Mouse (Mus musculus) left cerebral cortex, postnatal 14 days (tissue): ENCODE measurements around the gene 2310009B15Rik. TPM values are rescaled to one million over a fixed set of nuclear protein-coding genes. Genes with fewer than 3 reads are reported as not detected.
"Not testable (repeated sequence)": the region's sequence is repeated elsewhere in the genome, so short reads cannot be mapped to it uniquely, and the experiment has no call there.

ENCODE experiments used
- DNase-seq, 2 experiments: peaks; one replicate each; pipeline ENCODE4 v3.0.0; 2021 to 2022; ENCODE audit warnings: low spot score in 2 of 2, mixed read lengths in 1 of 2
- intact Hi-C: fragments of 180-260 bp; cut with DNase I; formaldehyde crosslinking; loops from one replicate; pipeline ENCODE4 v1.15.1; 2025
- long read RNA-seq, 2 experiments: library from polyadenylated mRNA; stranded (forward); transcript quantifications; one replicate each; pipeline ENCODE4 v2.0.0; 2021
- total RNA-seq, 2 experiments: library from RNA; stranded (reverse); gene quantifications; 2 replicates each; pipeline ENCODE4 v1.2.3; 2021

Gene 2310009B15Rik
- 10 to 100 TPM; 13.7 to 14.2 TPM for total RNA-seq
- long read RNA-seq, experiment 1, transcript 2310009B15Rik-202 (3 exons, 1,017 nt), result major isoform, 5 of 13 reads
- long read RNA-seq, experiment 1, partial matches to known transcripts, result 0 of 13 reads
- long read RNA-seq, experiment 1, other reads (novel, unspliced or antisense), result 3 of 13 reads
- long read RNA-seq, experiment 2, transcript 2310009B15Rik-201 (3 exons, 565 nt), result major isoform, 5 of 9 reads
- long read RNA-seq, experiment 2, partial matches to known transcripts, result 0 of 9 reads
- long read RNA-seq, experiment 2, other reads (novel, unspliced or antisense), result 3 of 9 reads

DNA sequence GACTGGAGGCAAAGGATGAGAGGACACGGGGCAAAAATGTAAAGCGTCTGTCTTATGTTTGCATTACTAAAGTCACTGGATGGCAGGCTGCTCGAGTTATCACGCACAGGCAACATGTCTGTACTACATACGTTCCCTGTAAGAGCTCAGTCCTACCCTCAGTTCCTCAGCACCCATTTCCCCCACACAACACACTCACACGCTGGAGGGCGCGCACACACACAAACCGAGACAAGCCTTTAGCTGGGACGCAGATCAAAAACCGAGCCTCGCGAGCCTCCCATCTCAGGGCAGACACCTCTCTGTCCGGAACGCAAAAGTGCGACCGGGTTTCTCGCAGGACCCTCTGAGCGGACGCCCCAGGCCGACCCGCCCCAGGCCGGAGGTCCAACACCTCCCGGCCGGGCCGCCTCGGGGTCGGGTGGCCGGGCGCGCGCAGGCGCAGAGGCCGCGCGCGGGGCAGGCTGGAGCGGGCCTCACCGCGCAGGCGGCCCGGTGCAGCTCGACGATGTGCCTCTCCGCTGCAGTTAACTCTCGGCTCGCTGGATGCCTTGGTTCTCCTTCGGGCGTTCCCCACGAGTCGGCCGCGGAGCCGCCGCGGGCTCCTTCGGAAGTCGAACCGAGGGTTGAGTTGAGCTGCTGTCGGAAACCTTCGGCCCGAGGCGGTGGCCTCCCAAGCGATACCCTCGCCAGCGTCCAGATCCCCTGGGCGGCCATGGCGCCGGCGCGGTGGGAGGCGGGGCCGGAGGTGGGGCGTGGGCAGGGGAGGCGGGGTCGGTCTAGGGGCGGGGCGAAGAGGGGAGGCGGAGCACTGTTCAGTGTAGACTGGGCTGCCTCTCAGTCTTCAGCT lies at the start of gene 2310009B15Rik:
TSS of gene 2310009B15Rik (minus strand) at position 752 of the 850 bp plus-strand sequence.
- peak; percentile 67 to 75 for DNase-seq
- intact Hi-C loops, result not testable (repeated sequence)

DNA sequence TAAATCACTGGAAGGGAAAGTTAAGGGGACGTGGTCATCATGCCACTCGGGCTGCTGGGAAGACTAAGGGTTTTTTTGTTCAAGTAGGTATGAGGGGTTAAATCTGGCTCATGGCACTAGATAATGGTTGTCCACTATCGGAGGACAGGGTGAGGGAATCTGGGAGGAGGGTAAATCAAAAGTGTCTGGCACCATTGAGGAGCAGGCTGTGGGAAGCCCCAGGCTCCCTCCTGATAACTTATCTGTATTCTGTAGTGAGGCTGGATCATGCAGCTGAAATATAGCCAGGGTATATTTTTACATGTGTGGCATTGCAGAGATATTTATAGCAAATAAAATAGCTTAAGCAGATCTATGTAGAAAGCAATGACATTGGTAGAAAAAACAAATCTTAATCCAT lies 49.6 kb upstream of the 2310009B15Rik start:
- intact Hi-C loops, result no loop called here

DNA sequence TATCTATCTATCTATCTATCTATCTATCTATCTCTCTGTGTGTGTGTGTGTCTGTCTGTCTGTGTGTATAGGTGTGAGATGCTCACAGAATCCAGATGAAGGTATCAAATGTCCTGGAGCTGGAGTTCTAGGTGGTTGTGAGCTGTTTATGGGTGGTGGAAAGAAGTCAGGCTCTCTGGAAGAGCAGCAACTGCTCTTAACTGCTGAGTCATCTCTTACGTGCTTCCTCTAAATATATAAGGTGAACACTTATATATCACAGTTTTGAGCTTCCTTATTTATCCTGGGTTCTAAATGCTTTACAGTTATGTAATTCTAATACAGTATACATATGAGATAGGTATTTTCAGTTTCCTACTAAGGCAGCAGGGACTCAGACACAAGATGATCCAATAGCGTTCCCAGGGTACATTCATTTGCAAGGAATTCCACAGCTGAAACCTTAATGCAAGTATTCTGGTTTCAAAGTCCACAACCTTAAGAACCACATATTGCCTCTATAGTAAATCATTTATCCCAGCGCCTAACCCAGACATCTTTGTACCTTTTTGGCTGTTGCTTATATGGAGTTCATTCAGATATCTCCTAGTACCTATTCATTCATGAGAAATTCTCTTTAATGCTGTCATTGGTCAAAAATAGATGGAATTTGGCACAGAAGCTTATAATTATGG lies 48.6 kb upstream of the 2310009B15Rik start:
- no peak for DNase-seq
- intact Hi-C loops, result no loop called here

More for the DNA sequence above, 49.6 kb upstream of the 2310009B15Rik start:
- no peak for DNase-seq

DNA sequence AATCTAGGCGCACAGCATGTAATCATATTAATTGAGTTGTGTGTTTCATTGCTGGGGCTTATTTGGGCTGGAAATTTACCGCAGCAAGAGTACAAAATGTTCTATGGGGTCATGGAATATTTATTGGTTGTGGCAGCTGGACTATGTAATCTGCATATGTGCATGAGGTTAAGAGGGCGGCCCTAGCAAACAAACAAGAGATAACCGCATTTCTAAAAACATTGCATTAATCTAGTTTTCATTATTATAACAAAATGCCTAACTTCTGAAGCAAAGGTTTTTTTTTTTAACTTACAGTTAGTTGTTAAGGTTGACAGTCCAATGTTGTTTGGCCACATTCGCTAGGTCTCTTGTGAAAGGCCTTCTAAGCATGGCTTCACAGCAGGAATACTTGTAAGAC lies 47.2 kb upstream of the 2310009B15Rik start:
- intact Hi-C loops, result no loop called here
- DNase-seq, result no peak

DNA sequence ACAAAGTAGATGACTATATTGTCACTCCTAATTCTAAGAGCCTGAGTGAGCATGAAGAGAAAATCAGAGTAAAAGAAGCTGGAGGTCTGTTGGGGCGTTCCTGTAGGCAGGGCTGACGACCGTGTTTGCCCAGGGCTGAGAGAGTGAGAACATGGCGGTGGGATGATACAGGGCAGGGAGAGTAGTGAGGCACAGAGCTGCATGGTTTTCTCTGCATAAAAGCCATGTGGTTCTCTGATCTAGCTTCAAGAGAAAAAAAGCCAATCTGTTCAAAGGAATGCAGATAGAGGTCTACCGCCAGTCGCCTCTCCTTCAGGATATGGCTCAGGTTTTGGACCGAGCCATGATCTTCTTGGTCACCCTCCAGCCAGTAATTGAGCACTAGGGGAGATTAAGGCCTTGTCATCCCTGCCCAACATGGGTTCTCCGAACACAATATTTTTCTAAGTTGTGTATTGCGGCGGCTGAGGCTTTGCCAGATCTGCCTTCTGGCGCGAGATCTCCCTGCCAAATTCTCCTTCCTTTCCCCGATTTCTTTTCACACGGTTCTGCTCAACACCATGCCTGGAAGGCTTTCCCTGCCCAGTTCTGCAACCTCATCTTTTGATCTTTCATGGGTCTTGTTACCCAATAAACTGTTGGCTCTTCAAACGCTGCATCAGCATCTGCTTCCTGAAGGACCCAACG lies 44.9 kb upstream of the 2310009B15Rik start:
- DNase-seq, result peak; percentile 6 to 18
- intact Hi-C loops, result no loop called here

- intact Hi-C loops, result no loop called here
- no peak for DNase-seq
Measured at GRCm38 (mm10) chr1:138896088-138896487, 39.4 kb upstream of the 2310009B15Rik start.

GRCm38 (mm10) chr1:138877470-138878254 lies 21.0 kb upstream of the 2310009B15Rik start:
- intact Hi-C loops, result no loop called here
- DNase-seq, result no peak

DNA sequence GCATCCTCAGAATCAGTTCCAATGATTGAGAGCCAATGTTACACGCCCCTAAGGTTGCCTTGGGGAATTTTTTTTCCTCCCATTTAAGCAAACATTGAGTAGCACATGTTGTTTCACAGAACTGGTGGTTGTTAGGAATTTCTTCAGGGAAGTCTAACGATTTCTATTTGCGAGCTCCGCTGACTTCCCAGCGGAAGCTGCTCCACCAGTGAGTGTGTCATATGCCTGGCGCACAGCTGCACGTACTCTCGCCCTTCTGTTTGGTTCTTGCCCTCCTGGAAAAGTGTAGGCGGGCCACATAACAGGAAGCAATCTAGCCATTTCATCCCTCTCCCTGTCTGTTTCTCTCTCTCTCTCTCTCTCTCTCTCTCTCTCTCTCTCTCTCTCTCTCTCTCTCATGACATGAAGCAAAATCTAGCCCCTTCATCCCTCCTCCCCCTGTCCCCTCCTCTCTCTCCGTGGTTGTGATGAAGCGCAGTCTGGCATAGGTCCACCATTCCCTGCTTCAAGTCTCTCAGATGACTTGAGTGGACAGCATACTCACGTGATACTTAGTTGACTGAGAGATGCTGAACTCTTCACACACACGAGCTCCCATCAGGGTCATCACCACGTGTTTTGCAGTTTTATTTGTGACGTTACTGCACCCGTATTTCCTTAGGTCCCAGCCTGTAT lies 19.9 kb upstream of the 2310009B15Rik start:
- intact Hi-C loops, result no loop called here
- peak in 1 of 2 experiments; percentile 8 for DNase-seq

DNA sequence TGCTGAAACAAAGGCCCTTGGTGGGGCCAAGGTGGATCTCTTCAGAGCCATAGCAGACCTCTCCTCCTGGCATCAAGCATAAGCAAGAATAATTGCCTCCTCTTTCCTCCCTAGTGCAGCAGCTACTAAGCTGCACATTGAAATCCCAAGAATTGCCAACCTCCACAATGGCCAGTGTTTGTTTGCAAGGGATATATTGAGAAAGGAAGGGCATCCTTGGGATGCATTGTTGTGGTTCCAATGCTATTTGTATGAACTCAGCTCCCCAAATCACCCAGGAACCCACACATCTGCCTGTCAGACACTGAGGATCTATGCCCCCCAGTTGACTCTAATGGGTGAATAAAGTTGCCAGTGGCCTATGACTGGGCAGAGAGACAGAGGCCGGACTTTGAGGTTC lies 5.8 kb downstream of the 2310009B15Rik start:
- DNase-seq, result no peak
- intact Hi-C loops, result loop anchor here (5.0 kb wide), 1 partner anchor 306 kb away; no protein-coding TSS in a partner anchor

- intact Hi-C loops, result loop anchor here (5.0 kb wide), 1 partner anchor 307 kb away; no protein-coding TSS in a partner anchor
- no peak for DNase-seq
Measured at GRCm38 (mm10) chr1:138850161-138850539, 6.5 kb downstream of the 2310009B15Rik start.

- intact Hi-C loops, result loop anchor here (5.0 to 10.0 kb wide), 2 partner anchors 308 to 345 kb away; no protein-coding TSS in a partner anchor
- no peak for DNase-seq
Measured at GRCm38 (mm10) chr1:138849531-138850160, 7.0 kb downstream of the 2310009B15Rik start.

DNA sequence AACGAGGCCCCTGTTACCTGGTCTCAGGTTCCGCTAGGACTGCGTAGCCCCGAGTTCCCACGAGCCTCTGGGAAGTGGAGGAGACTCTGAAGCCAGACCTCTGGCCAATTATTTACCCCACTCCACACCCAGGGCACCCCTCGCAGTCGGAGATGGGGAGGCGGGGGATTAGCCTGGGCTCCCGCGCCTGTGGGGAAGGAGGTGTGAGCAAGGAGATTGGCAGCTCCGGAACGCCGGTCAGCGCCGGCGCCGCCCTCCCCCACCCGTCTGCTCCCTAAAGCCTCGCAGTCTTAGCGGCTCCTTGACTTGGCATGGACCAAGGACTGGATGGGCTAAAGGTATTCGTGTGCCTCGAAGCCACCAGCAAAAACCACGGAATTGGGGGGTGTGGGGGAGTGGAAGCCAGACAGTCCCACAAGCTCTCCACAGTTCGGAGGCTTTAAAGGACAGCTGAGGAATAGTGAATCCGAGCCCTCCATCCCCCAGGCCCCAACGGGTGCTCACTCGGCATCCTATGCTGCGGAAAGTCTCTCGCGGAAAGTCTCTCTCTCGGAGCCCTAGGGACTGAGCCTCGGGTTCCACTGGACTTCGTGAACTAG lies 8.0 kb downstream of the 2310009B15Rik start, which contains the start of gene Lhx9:
TSS of gene Lhx9 (minus strand) at position 67 of the 599 bp plus-strand sequence.
- DNase-seq, result no peak
- intact Hi-C loops, result loop anchor here (10.0 kb wide), 1 partner anchor 344 kb away; no protein-coding TSS in a partner anchor

DNA sequence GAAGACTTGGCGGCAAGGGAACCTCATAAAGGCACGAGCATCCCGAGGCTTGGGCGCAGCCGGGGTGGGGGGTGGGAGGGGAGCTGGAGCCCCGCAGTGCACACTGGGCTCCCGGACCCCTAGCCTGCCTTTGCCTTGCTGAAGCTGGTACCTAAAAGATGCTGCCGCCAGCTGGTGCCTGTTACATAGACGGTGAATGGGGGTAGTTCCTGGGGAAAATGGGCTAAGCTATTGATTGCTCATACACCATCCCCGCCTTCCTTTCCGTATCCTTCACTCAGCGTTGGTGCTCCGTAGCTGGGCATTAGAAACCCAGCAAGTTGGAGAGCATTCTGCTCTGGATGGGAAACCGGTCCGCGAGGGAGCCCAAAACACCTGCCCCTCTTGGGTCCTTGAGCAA lies 8.6 kb downstream of the 2310009B15Rik start:
- intact Hi-C loops, result loop anchor here (10.0 kb wide), 1 partner anchor 343 kb away; no protein-coding TSS in a partner anchor
- no peak for DNase-seq

DNA sequence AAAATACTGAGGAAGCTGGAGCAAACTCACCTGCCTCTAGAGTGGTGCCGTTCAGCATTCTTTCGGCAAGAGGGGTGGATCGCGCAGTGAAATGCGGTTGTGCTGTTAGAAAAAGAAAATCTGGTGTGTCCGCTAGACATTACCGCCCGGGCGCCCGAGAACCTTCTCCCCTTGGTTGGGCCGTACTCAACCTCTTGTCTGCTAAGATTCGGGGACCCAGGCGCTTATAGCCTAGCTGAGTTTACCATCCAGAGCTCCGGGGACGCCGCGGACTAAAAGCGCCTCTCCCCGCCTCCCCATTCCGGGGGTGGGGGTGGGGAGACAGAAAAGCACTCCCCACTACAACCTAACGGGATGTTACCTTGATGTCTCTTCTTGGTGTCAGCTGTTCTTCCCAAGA lies 9.5 kb downstream of the 2310009B15Rik start:
- intact Hi-C loops, result loop anchor here (10.0 kb wide), 1 partner anchor 342 kb away; no protein-coding TSS in a partner anchor
- DNase-seq, result no peak

GRCm38 (mm10) chr1:138846581-138846980 lies 10.1 kb downstream of the 2310009B15Rik start:
- intact Hi-C loops, result loop anchor here (10.0 kb wide), 1 partner anchor 342 kb away; no protein-coding TSS in a partner anchor
- DNase-seq, result no peak

DNA sequence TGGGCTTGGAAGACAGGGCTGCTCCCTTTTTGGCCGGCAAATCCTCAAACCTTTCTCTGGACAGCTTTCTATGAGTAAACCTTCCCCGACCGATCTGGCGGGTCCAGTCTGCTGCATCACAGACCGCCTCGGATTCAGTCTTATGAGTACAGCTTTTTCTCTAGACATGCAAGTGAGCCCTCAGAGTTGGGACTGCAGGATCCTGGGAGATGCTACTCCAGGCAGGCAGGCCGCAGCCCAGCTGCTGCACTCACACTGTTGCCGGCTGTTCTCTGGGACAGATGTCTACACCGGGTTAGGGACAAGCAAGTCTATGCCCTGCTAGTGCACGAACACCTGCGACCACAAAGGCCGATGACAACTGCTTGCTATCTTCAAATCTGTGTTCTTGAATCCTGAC lies 10.5 kb downstream of the 2310009B15Rik start:
- intact Hi-C loops, result loop anchor here (10.0 kb wide), 1 partner anchor 341 kb away; no protein-coding TSS in a partner anchor
- no peak for DNase-seq

DNA sequence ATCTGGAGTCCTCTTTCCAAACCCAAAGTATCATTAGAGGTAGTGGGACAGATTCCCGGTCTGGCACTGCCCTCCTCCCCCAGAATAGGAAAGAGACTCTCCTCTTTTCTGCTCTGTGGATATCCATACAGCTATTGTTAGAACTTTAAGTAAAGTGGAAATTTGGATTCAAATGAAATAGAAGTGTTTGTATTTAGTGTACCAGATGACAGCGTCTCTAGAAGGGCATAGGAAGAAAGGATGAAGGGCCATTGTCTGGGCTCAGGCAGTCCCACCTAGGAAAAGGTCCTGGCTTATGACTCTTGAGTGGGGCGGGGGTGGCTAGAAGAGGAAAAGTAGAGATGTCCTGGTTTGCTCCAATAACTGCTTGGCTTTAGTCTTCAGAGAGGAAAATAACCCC lies 11.2 kb downstream of the 2310009B15Rik start:
- DNase-seq, result no peak
- intact Hi-C loops, result loop anchor here (10.0 kb wide), 1 partner anchor 341 kb away; no protein-coding TSS in a partner anchor
